Comparison of ENCODE assay signal across 8 mouse cellular contexts in genomic region chr6:85588164-85588563, GRCm38 (mm10). TPM values are rescaled to one million over a fixed set of nuclear protein-coding genes. Genes with fewer than 3 reads are reported as not detected.
DNase-seq lines count a peak whose midpoint lies in the region; ATAC-seq and TF ChIP-seq lines count a peak whose summit lies in the region.

No protein-coding gene starts in this region.

- TF ChIP-seq RAD21 in MEL (IDR thresholded peaks at IDR 0.05; ENCODE audit: low read depth, low read length), result no peak

- peak overlapping the region; percentile 93 for H3K4me3 ChIP-seq in heart, embryonic 16.5 days (ENCODE audit: low read length)
- peak overlapping the region; percentile 62 to 66 for H3K4me3 ChIP-seq in MEL (ENCODE audit: control insufficient read depth in 1 of 2, insufficient read depth in 1 of 2, low read depth in 2 of 2, low read length in 2 of 2)
- H3K4me3 ChIP-seq in forebrain, embryonic 12.5 days (replicated peaks), result peak overlapping the region; percentile 89
- peak overlapping the region; percentile 88 for H3K4me3 ChIP-seq in liver, postnatal 0 days (ENCODE audit: low read depth, low read length)

- no peak for TF ChIP-seq CTCF in MEL (IDR thresholded peaks at IDR 0.05 in 2 of 3, conservative IDR thresholded peaks at IDR 0.05 in 1 of 3; ENCODE audit: control insufficient read depth in 1 of 3, insufficient read depth in 1 of 3, low read depth in 2 of 3, low read length in 3 of 3, poor library complexity in 1 of 3, severe bottlenecking in 1 of 3)
- no peak for TF ChIP-seq CTCF in liver, postnatal 0 days (IDR thresholded peaks at IDR 0.05; ENCODE audit: low read depth)

- H3K9me3 ChIP-seq in heart, embryonic 16.5 days (replicated peaks; ENCODE audit: control insufficient read depth, low read length), result no peaks in the 10 kb centered on the region
- no peaks in the 10 kb centered on the region for H3K9me3 ChIP-seq in MEL (replicated peaks; ENCODE audit: insufficient read depth, low read length)
- no peaks in the 10 kb centered on the region for H3K9me3 ChIP-seq in forebrain, embryonic 12.5 days
- H3K9me3 ChIP-seq in liver, postnatal 0 days (ENCODE audit: low read length), result no peaks in the 10 kb centered on the region

- H3K9ac ChIP-seq in heart, embryonic 16.5 days (ENCODE audit: low read length), result peak overlapping the region; percentile 90
- H3K9ac ChIP-seq in MEL (ENCODE audit: control insufficient read depth, low read depth, low read length, poor library complexity, severe bottlenecking), result peak overlapping the region; percentile 69
- H3K9ac ChIP-seq in forebrain, embryonic 12.5 days, result peak overlapping the region; percentile 88
- H3K9ac ChIP-seq in liver, postnatal 0 days (replicated peaks), result peak overlapping the region; percentile 85

- DNase-seq in heart, adult 11 months, result no peak
- no peak for DNase-seq in MEL (ENCODE audit: low read depth, low spot score)
- DNase-seq in liver, postnatal 0 days, result no peak
- no peak for DNase-seq in spleen, postnatal 14 days (ENCODE audit: low spot score in 2 of 2)
- DNase-seq in urinary bladder, adult 2 months (ENCODE audit: low spot score), result no peak
- no peak for DNase-seq in ovary, postnatal 14 days (ENCODE audit: low spot score)

- TF ChIP-seq POLR2A in MEL (IDR thresholded peaks at IDR 0.05; ENCODE audit: control insufficient read depth in 1 of 2, insufficient read depth in 1 of 2, low read depth in 1 of 2, low read length in 2 of 2, poor library complexity in 1 of 2), result no peak

- peaks cover 14% of the 10 kb centered on the region for H3K4me1 ChIP-seq in heart, embryonic 16.5 days (ENCODE audit: control insufficient read depth, insufficient read depth, low read length)
- H3K4me1 ChIP-seq in MEL (ENCODE audit: control insufficient read depth in 1 of 2, insufficient read depth in 2 of 2, low read length in 2 of 2), result peaks cover 19 to 22% of the 10 kb centered on the region in 2 experiments
- peaks cover 21% of the 10 kb centered on the region for H3K4me1 ChIP-seq in forebrain, embryonic 12.5 days
- peaks cover 13% of the 10 kb centered on the region for H3K4me1 ChIP-seq in liver, postnatal 0 days (ENCODE audit: insufficient read depth)

- peak overlapping the region; percentile 93 for H3K4me2 ChIP-seq in heart, embryonic 16.5 days (ENCODE audit: low read depth, low read length)
- peak overlapping the region; percentile 64 for H3K4me2 ChIP-seq in forebrain, embryonic 12.5 days
- H3K4me2 ChIP-seq in liver, postnatal 0 days (ENCODE audit: low read depth, low read length), result peak overlapping the region; percentile 95

- peak overlapping the region; percentile 75 for H3K27ac ChIP-seq in heart, embryonic 16.5 days (ENCODE audit: low read length)
- H3K27ac ChIP-seq in MEL (ENCODE audit: control insufficient read depth, low read depth, low read length), result peak overlapping the region; percentile 7; the same call in 1 of the 2 replicates
- peak overlapping the region; percentile 94 for H3K27ac ChIP-seq in forebrain, embryonic 12.5 days
- peak overlapping the region; percentile 70 for H3K27ac ChIP-seq in liver, postnatal 0 days (ENCODE audit: low read depth)

- peaks cover 32% of the 10 kb centered on the region for H3K79me2 ChIP-seq in MEL (ENCODE audit: control insufficient read depth, insufficient read depth, low read length, poor library complexity)

- no peaks in the 10 kb centered on the region for H3K36me3 ChIP-seq in heart, embryonic 16.5 days (ENCODE audit: control insufficient read depth, insufficient read depth)
- H3K36me3 ChIP-seq in MEL (ENCODE audit: control insufficient read depth in 1 of 2, insufficient read depth in 2 of 2, low read length in 2 of 2), result peaks cover 0 to 30% of the 10 kb centered on the region in 2 experiments; a peak in 2 of 4 replicates
- peaks cover 6% of the 10 kb centered on the region; the same call in 1 of the 2 replicates for H3K36me3 ChIP-seq in forebrain, embryonic 12.5 days (replicated peaks)
- H3K36me3 ChIP-seq in liver, postnatal 0 days (replicated peaks; ENCODE audit: insufficient read depth, low read length), result no peaks in the 10 kb centered on the region

- TF ChIP-seq EP300 in MEL (IDR thresholded peaks at IDR 0.05; ENCODE audit: low read depth in 1 of 2, low read length in 2 of 2), result no peak
- TF ChIP-seq EP300 in liver, postnatal 0 days (IDR thresholded peaks at IDR 0.05; ENCODE audit: low read depth), result no peak

- no peaks in the 10 kb centered on the region for H3K27me3 ChIP-seq in heart, embryonic 16.5 days (ENCODE audit: control insufficient read depth, insufficient read depth, low read length)
- H3K27me3 ChIP-seq in MEL (ENCODE audit: control insufficient read depth in 1 of 2, insufficient read depth in 2 of 2, low read length in 2 of 2), result no peaks in the 10 kb centered on the region
- no peaks in the 10 kb centered on the region for H3K27me3 ChIP-seq in forebrain, embryonic 12.5 days
- H3K27me3 ChIP-seq in liver, postnatal 0 days (ENCODE audit: insufficient read depth, low read length), result 0 out of 2 replicates have a peak, but pooled peaks cover 2% of the 10 kb centered on the region

- under 1% methylated on average over 10 of the region's 10 CpGs for WGBS in heart, embryonic 16.5 days
- WGBS in forebrain, embryonic 12.5 days, result 0% methylated on average over 10 of the region's 10 CpGs
- 3% methylated on average over 10 of the region's 10 CpGs for WGBS in liver, postnatal 0 days (ENCODE audit: insufficient replicate concordance)

- no peak for ATAC-seq in heart, embryonic 16.5 days (replicated peaks; ENCODE audit: extremely low read depth, insufficient read depth, low FRiP score)
- ATAC-seq in forebrain, embryonic 12.5 days (ENCODE audit: low FRiP score), result no peak
- no peak for ATAC-seq in liver, postnatal 0 days

TF ChIP-seq in MEL, 35 proteins besides CTCF, POLR2A, EP300 and RAD21:
- TF ChIP-seq ZC3H11A (IDR thresholded peaks at IDR 0.05; ENCODE audit: low read depth, low read length), result no peak
- TF ChIP-seq MAZ (IDR thresholded peaks at IDR 0.05; ENCODE audit: low read depth, low read length), result no peak
- TF ChIP-seq GATA1 (IDR thresholded peaks at IDR 0.05; ENCODE audit: low read depth, low read length), result 0 out of 2 replicates have a peak, but pooled peaks have one; percentile 3
- TF ChIP-seq CHD1 (IDR thresholded peaks at IDR 0.05; ENCODE audit: low read depth, low read length), result 0 out of 2 replicates have a peak, but pooled peaks have one; percentile 66
- TF ChIP-seq TCF12 (IDR thresholded peaks at IDR 0.05; ENCODE audit: low read depth, low read length), result no peak
- TF ChIP-seq MYB (IDR thresholded peaks at IDR 0.05; ENCODE audit: low read depth, low read length), result no peak
- no peak for TF ChIP-seq RCOR1 (IDR thresholded peaks at IDR 0.05; ENCODE audit: low read depth, low read length)
- peak; percentile 32; the same call in 1 of the 2 replicates for TF ChIP-seq SIN3A (IDR thresholded peaks at IDR 0.05; ENCODE audit: low read length)
- peak; percentile 68 for TF ChIP-seq ZNF384 (IDR thresholded peaks at IDR 0.05; ENCODE audit: low read depth, low read length)
- no peak for TF ChIP-seq POLR2AphosphoS5 (IDR thresholded peaks at IDR 0.05; ENCODE audit: borderline replicate concordance, low read depth, low read length)
TF ChIP-seq in MEL: peak in this region for 4.

RNA-seq across cellular contexts. Expression of gene Alms1, which starts 0.8 kb away (rescaled TPM):
- 2.5 TPM in 2 replicates for polyA plus RNA-seq in heart, embryonic 16.5 days (2015; fragmentation: Nextera tagmentation; extraction: Ambion mirVana)
- total RNA-seq in MEL (2012; rRNA removed), result 8.8 and 9.0 TPM in 2 replicates
- polyA plus RNA-seq in MEL (2012; ENCODE audit: insufficient read depth in 1 of 2, insufficient read length in 2 of 2, low read depth in 1 of 2, low replicate concordance in 2 of 2, missing spikeins in 1 of 2), result 10 to 100 TPM in 1 of 2 experiments, 1 to 10 TPM in 1; 7.5 to 47.3 TPM
- 11.4 and 14.0 TPM in 2 replicates for polyA plus RNA-seq in forebrain, embryonic 12.5 days (2016; fragmentation: Nextera tagmentation; extraction: Ambion mirVana)
- polyA plus RNA-seq in liver, postnatal 0 days (2015; fragmentation: Nextera tagmentation; extraction: Ambion mirVana), result 0.68 and 0.72 TPM in 2 replicates
- polyA plus RNA-seq in urinary bladder, adult 2 months (2012; rRNA removed), result 2.5 and 3.3 TPM in 2 replicates

Comparison
In these comparisons a context has a peak if more than half of its experiments do, and no peak if none do; other contexts are left out.
1. H3K27ac ChIP-seq: peak in every context shown above with its lines; median percentile 94 in forebrain, embryonic 12.5 days; 75 in heart, embryonic 16.5 days; 70 in liver, postnatal 0 days; 7 in MEL.